Mouse (Mus musculus): ENCODE measurements at regions not wholly inside any gene's neighbourhood (a gene's known extent, or its start where the extent isn't known, plus 50 kb on each side); places are given as distances from the start of the nearest gene placed in this dataset.

- Histone ChIP-seq H3K4me3 (ENCODE audit: low read depth, low read length) (no peak overlapping the region), H3K4me1 (ENCODE audit: control insufficient read depth, insufficient read depth, low read length) (no peaks in the 10 kb centered on the region), H3K27ac (ENCODE audit: low read depth, low read length) (no peak overlapping the region), H3K27me3 (ENCODE audit: control insufficient read depth, insufficient read depth, low read length) (no peaks in the 10 kb centered on the region), H3K4me2 (ENCODE audit: low read depth) (no peak overlapping the region), H3K36me3 (ENCODE audit: control insufficient read depth, insufficient read depth, low read length) (no peaks in the 10 kb centered on the region), H3K9me3 (ENCODE audit: control insufficient read depth, low read length) (no peaks in the 10 kb centered on the region), H3K9ac (ENCODE audit: low read length) (no peak overlapping the region)
- 85% methylated on average over 2 of the region's 2 CpGs for WGBS
- ATAC-seq (ENCODE audit: insufficient read depth, low FRiP score, low TSS enrichment): no peak
- no peak for DNase-seq (ENCODE audit: low spot score)
These were observed 76.9 kb upstream of the Tnc start for GRCm38 (mm10) chr4:64123675-64124074.

GRCm38 (mm10) chr4:64098247-64098646 lies 51.4 kb upstream of the Tnc start:
- ATAC-seq (ENCODE audit: insufficient read depth, low FRiP score, low TSS enrichment): no peak
- Histone ChIP-seq H3K27me3 (ENCODE audit: control insufficient read depth, insufficient read depth, low read length) (no peaks in the 10 kb centered on the region), H3K9ac (ENCODE audit: low read length) (no peak overlapping the region), H3K4me2 (ENCODE audit: low read depth) (no peak overlapping the region), H3K36me3 (ENCODE audit: control insufficient read depth, insufficient read depth, low read length) (no peaks in the 10 kb centered on the region), H3K4me1 (ENCODE audit: control insufficient read depth, insufficient read depth, low read length) (no peaks in the 10 kb centered on the region), H3K27ac (ENCODE audit: low read depth, low read length) (no peak overlapping the region), H3K4me3 (ENCODE audit: low read depth, low read length) (no peak overlapping the region), H3K9me3 (ENCODE audit: control insufficient read depth, low read length) (no peaks in the 10 kb centered on the region)
- 89% methylated on average over 4 of the region's 4 CpGs for WGBS
- DNase-seq (ENCODE audit: low spot score): no peak
